Mouse (Mus musculus) B cell, adult 2 months (primary cell): ENCODE data around the gene Mybpc3.

ENCODE experiments used
- DNase-seq, 2 experiments: peaks; one replicate each; pipeline ENCODE4 v3.0.0; 2022

Mybpc3 gene

DNA sequence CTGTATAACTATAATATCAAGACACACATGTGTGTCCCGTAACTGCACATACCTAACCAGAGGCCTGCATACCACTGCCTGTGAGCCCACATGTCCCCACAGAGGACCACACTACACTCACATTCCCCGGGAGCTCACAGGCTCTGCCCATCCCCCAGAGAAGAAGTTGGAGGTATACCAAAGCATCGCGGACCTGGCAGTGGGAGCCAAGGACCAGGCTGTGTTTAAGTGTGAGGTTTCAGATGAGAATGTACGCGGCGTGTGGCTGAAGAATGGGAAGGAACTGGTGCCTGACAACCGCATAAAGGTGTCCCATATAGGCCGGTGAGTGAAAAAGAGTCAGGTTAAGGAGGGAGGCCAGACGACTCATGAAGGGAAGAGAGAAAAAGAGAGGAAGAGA, 7.2 kb downstream of the Mybpc3 start:
- no peak for DNase-seq

DNA sequence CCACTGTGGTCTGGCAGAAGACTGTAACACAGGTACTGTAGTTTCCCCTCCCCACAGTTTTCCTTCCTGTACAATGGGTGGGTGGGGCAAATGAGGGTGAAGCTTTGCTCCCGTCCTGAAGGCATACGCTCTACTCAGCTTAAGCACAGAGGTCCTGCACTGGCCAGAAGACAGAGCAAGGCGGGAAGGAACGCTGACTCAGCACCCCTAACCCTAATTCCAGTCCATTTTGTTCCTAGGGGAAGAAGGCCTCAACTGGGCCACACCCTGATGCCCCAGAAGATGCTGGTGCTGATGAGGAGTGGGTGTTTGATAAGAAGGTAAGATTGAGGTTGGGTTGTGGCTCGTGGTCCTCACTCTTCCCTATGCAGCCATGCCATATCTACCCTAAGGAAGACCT, 10.8 kb downstream of the Mybpc3 start:
- no peak for DNase-seq

DNA sequence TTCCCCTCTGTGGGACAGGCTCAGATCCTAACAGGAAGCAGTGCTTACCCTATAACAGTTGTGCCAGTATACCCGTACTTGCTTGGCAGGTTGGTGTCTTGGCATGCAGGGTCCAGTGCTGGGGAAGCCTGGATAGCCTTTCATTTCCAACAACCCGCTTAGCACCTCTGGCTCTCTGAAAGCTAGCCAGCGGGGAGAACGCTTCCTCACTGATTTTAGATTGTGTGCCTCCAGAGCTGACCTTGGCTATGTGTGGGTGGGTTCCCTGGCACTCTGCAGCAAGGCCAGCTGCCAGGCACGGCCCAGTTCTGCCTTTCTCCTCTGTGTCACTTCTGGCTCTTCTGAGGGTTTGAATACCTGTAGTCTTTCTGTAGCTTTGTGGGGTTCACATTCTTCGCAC, 12.2 kb downstream of the Mybpc3 start:
- no peak for DNase-seq

DNA sequence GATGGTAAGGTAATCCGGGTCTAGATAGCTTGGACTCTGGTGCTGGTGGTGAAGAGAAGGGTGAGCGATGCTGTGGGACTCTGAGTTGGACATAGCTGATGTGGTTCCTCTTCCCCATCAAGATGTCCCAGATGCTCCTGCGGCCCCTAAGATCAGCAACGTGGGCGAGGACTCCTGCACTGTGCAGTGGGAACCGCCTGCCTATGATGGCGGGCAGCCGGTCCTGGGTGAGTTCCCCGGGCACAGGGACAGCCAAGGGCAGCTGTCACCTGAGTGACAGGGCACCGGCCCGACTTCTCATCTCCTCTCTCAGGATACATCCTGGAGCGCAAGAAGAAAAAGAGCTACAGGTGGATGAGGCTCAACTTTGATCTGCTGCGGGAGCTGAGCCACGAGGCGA, 13.3 kb downstream of the Mybpc3 start:
- DNase-seq: no peak

DNA sequence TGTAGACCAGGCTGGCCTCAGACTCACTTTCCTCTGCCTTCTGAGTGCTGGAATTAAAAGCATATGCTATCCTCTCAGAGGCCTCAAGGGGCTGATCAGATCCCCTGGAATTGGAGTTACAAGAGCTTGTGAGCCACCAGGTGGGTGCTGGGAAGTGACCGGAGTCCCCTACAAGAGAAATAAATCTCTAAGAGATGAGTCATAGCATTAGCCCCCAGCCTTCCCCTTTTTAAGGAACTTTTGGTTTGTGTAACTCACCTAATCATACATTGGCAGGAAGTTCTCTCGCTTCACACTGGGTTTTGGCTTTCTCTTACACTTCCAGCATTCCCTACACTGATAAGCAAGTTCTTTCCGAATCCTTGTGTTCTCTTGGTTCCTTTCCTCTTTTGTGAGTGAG, 14.1 kb downstream of the Mybpc3 start:
- DNase-seq: no peak

- DNase-seq: peak in 1 of 2 experiments; percentile 10
These were observed 18.8 kb downstream of the Mybpc3 start for GRCm38 (mm10) chr2:91136513-91137412.

- no peak for DNase-seq
These were observed 19.5 kb downstream of the Mybpc3 start for GRCm38 (mm10) chr2:91137481-91137880.

DNA sequence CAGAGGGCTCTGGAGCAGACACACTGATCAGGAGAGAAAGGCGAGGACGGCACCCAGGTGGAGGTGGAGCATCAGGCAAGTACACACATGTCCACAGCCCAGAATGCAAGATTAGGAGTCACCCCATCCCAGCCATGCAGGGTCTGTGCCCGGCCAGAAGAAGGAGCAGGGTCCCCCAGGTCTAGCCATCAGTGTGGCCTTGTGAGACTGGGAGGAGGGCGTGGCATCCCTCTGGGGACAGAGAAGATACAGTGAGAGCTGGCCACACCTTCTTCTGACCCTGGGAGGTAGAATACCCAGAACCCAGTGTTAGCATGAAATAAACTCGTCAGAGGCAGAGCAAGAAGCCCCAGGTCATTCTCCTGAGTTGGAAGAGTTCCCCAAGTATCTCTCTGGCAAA, 21.4 kb downstream of the Mybpc3 start:
- DNase-seq: no peak

GRCm38 (mm10) chr2:91139764-91140163, 21.8 kb downstream of the Mybpc3 start:
- no peak for DNase-seq

- DNase-seq: no peak
These were observed 25.0 kb downstream of the Mybpc3 start for GRCm38 (mm10) chr2:91142920-91143319.

DNA sequence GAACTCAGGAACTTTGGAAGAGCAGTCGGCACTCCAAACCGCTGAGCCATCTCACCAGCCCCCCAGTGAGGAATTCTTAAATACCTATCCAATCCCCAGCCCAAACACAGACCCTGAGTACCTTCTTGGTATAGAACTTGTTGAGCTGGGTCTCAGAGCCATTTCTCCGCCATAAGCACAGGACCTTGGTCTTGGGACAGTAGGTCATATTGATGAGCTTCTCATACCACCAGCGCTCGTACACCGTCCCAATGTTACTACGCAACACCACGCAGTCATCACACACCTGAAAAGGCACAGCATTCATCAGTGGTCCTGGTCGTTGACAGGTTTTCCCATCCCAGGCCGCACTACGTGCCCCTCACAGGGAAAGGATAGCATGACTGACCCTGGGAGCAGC, 25.5 kb downstream of the Mybpc3 start:
- no peak for DNase-seq

- DNase-seq: no peak
These were observed 30.2 kb downstream of the Mybpc3 start for GRCm38 (mm10) chr2:91148101-91148500.

DNA sequence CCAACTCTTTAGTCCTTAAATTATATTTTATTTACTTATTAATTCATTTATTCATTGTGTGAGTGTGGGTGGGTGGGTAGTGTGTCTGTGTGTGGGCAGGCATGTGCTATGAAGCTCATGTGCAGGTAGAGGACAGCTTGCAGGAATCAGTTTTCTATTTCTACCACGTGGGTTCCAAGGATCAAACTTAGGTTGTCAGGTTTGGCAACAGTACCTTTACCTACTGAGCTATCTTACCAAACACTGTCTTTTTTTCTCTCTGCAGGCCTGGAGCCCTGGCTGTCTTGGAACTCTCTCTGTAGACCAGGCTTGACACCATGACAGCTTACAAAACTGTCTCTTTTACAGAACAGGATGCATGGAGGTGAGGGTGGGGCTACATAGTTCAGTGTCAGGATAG, 33.4 kb downstream of the Mybpc3 start:
- no peak for DNase-seq

- DNase-seq: no peak
These were observed 35.0 kb downstream of the Mybpc3 start for GRCm38 (mm10) chr2:91152885-91153377.

DNA sequence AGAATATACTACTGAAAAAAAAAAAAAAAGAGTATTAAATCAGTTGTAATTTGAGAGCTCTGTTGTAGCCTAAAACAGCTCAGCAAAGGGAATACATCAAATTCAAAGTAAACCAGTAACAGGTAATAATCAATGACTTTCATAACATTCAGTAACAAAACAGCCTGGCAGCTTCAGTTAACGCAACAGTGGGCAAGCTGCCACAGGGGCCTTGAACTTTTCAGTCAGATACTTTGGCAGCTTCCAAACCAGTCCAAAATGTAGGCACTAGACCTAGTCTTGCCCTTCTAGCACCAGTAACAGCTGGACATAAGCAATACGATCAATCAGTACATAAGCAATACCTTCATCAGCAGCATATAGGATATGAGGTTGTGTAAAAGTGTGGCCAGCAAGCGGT, 36.1 kb downstream of the Mybpc3 start:
- no peak for DNase-seq

GRCm38 (mm10) chr2:91157002-91157752, 39.2 kb downstream of the Mybpc3 start:
- DNase-seq: no peak

DNA sequence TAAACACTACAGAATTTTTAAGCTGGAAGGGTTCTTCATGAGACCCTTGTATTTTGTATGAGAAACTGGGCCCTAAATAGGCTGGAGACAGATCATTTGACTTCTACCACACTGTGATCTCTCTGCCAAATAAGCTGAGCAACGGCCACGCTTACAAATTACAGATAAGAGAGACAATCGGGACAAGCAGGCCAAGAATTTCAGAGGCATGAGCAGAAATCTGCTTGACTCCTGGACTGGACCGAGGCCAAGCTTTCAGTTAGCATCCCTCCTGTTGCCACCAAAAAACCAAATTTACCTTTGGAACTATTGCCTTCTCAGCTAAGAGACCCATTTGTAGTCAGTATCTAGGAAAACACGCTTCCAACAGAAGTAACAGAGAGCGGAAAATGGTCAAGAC, 42.6 kb downstream of the Mybpc3 start:
- no peak for DNase-seq

DNA sequence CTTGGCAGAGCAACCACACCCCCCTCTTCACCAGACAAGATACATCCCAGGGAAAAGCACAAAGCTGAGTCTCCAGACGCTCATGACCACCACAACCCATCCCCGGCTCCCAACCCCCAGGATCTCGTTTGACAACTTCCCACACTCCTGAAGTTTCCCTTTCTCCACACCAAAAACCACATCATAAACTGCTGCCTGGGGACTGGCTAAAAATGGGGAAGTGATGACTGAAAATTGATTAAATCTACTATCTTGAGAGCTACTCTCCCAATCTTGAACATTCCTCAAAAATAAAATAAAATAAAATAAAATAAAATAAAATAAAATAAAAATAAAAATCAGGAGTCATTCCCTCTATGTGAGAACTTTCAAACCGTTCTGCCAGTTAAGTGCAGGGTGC, 45.0 kb downstream of the Mybpc3 start:
- DNase-seq: no peak

DNA sequence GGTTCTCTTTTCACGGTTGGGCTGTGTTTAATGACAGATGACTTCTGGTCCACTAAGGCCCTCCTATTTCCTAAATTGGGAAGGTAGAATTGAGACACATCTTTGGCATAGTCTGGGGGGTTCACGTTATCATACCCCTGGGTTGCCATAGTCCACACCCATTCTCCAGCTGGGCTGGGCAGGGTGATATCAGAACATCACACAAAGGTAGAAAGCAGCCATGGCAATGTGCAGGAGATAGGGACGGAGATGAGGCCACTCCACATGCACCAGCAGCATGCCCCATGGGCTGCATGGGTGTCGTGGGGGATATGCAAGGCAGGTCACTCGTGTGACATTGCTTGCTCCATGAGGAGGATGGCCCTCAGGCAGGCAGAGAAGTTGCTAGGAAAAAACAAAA, 45.6 kb downstream of the Mybpc3 start:
- no peak for DNase-seq

DNA sequence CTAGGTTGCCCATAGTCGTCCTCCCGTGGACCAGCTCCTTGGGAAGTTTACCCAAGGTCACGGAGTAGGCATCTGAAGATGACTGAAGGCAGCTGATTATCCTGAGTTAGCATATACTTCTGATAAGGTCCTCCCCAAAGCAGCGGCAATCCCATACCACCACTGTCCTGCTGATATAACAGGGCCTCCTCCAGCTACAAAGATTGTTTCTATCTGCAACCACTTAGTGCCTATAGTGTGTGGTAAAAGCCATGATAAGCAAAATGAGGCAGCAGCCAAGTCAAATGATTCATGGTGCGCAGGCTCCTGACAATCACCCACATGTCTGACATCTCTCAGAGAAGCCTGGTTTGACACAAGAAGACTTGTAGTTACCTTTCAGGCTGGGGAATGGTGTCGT, 47.0 kb downstream of the Mybpc3 start:
- DNase-seq: no peak

- no peak for DNase-seq
These were observed 49.7 kb downstream of the Mybpc3 start for GRCm38 (mm10) chr2:91167629-91168028.

DNA sequence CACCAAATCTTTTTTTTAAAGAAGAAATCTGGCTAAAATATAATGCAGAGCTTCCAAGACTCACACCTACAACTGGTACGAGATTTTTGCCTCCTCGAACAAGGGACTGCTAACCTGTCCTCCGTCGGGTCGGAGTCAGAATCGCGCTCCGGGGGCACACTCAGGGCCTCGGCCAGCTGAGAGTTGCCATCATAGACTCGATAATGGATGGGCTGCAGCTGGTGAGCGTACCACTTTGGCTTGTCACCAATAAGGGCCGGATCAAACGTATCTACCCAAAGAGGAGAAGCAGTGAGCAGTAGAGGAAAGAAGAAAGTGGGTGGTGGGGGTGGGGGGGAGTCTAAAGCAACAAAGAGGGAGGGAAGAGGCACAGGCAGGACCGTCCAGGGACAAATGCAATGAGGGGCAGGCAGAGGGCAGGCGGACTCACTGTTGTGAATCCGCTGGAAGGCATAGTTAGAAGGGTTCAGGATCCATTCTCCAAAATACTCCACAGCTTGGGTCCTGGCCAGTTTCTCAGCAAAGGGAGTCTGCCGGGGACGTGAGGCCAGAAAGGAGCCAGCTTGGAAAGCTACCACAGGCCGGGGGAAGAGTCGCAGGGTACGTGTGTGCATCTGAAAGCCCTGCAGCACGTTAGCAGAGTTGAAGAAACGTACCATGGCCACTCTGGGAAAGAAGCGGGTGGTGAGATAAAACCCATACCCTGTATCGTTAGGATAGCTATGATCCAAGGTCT, 51.8 kb downstream of the Mybpc3 start:
- DNase-seq: no peak

GRCm38 (mm10) chr2:91175490-91175889, 57.5 kb downstream of the Mybpc3 start:
- DNase-seq: no peak
